Mouse (Mus musculus) hindbrain, embryonic 10.5 days (tissue): ENCODE results near the gene Dusp27. TPM values are rescaled to one million over a fixed set of nuclear protein-coding genes. Genes with fewer than 3 reads are reported as not detected.

Experiments used
- polyA plus RNA-seq: library from polyadenylated mRNA; unstranded; fragments of >200 nt; fragmentation: Nextera tagmentation; extraction: Ambion mirVana; gene quantifications from 2 replicates; pipeline ENCODE4 v1.2.1, GENCODE M21; 2016

Gene Dusp27
- polyA plus RNA-seq, 1 experiment from 2014 or later: 3.0 TPM

Other genes with a start within 250 kb of the Dusp27 start
- gene Pou2f1, start 125.2 kb downstream of the Dusp27 start, polyA plus RNA-seq: 21.8 and 25.4 TPM in 2 replicates
- 0.16 and 0.22 TPM in 2 replicates for gene Gpa33, start 2.3 kb upstream of the Dusp27 start, polyA plus RNA-seq
- 0.09 TPM in 1 of 2 replicates, not detected in the other for gene Mael, start 110.8 kb upstream of the Dusp27 start, polyA plus RNA-seq
- 6.3 and 8.1 TPM in 2 replicates for gene Ildr2, start 126.2 kb upstream of the Dusp27 start, polyA plus RNA-seq